Mouse (Mus musculus) cortical plate, adult 2 months (tissue): ENCODE measurements around the gene Lce1a2. TPM values are rescaled to one million over a fixed set of nuclear protein-coding genes. Genes with fewer than 3 reads are reported as not detected.
"Not testable (repeated sequence)": the region's sequence is repeated elsewhere in the genome, so short reads cannot be mapped to it uniquely, and the experiment has no call there.

Source experiments
- H3K27ac ChIP-seq: fragments of 200-500 bp; 2 replicates; pipeline ENCODE4 v1.5.1; 2012; ENCODE audit warnings: low read length, control low read depth, inconsistent platforms; ENCODE audit not compliant: insufficient read depth
- H3K4me1 ChIP-seq: fragments of 200-500 bp; 2 replicates; pipeline ENCODE4 v1.6.1; 2011; ENCODE audit warnings: low read length; ENCODE audit not compliant: control insufficient read depth, insufficient read depth
- H3K4me3 ChIP-seq: fragments of 200-500 bp; 2 replicates; pipeline ENCODE4 v1.5.1; 2011; ENCODE audit warnings: mild to moderate bottlenecking, low read length, control low read depth; ENCODE audit not compliant: insufficient read depth
- CTCF ChIP-seq: fragments of 200-500 bp; IDR thresholded peaks from 2 replicates; pipeline ENCODE4 v1.5.1; 2011; ENCODE audit warnings: mild to moderate bottlenecking, control low read depth, low read length; ENCODE audit not compliant: insufficient read depth; ENCODE audit errors: extremely low read depth
- POLR2A ChIP-seq: fragments of 200-500 bp; IDR thresholded peaks from 2 replicates; pipeline ENCODE4 v1.6.1; 2011; ENCODE audit warnings: mild to moderate bottlenecking, low read length, control low read depth; ENCODE audit not compliant: insufficient read depth; ENCODE audit errors: extremely low read depth
- polyA plus RNA-seq: library from polyadenylated mRNA; depleted of rRNA; stranded (reverse); fragments of >200 nt; gene quantifications from 2 replicates; pipeline ENCODE4 v1.2.3, GENCODE M21; 2012; rRNA removed

Lce1a2 gene
- not detected in 2 replicates for polyA plus RNA-seq

- Histone ChIP-seq H3K27ac (no peak within 1 kb of the TSS), H3K4me3 (no peak within 1 kb of the TSS), H3K4me1 (no peaks in the 10 kb centered on the region)
- TF ChIP-seq POLR2A (no peak), CTCF (no peak)
Measured at GRCm38 (mm10) chr3:92670215-92670614, at the start of gene Lce1a2. Lce1a2 (minus strand) TSS chr3:92670315.

GRCm38 (mm10) chr3:92715122-92715521 is 45.0 kb upstream of the Lce1a2 start:
- no peak for TF ChIP-seq CTCF
- TF ChIP-seq POLR2A: no peak
- H3K27ac ChIP-seq: no peak overlapping the region
- H3K4me3 ChIP-seq: no peak overlapping the region
- H3K4me1 ChIP-seq: no peaks in the 10 kb centered on the region

- Histone ChIP-seq H3K4me3 (no peak within 1 kb of the TSS), H3K27ac (no peak within 1 kb of the TSS), H3K4me1 (no peaks in the 10 kb centered on the region)
- TF ChIP-seq POLR2A (no peak), CTCF (no peak)
Measured at GRCm38 (mm10) chr3:92708974-92709373, 38.9 kb upstream of the Lce1a2 start, which contains the start of gene Lce1e. Lce1e (minus strand) TSS chr3:92709074.

- no peaks in the 10 kb centered on the region for H3K4me1 ChIP-seq
- H3K4me3 ChIP-seq: no peak overlapping the region
- no peak overlapping the region for H3K27ac ChIP-seq
- TF ChIP-seq POLR2A: no peak
Measured at GRCm38 (mm10) chr3:92694613-92695012, 24.5 kb upstream of the Lce1a2 start.

- Histone ChIP-seq H3K4me3 (no peak overlapping the region), H3K4me1 (no peaks in the 10 kb centered on the region), H3K27ac (no peak overlapping the region)
- TF ChIP-seq CTCF (no peak), POLR2A (no peak)
Measured at GRCm38 (mm10) chr3:92691688-92692087, 21.6 kb upstream of the Lce1a2 start.

GRCm38 (mm10) chr3:92689154-92689553 is 19.0 kb upstream of the Lce1a2 start:
- H3K27ac ChIP-seq, H3K4me3 ChIP-seq, H3K4me1 ChIP-seq: not testable (repeated sequence)

GRCm38 (mm10) chr3:92687110-92687509 is 17.0 kb upstream of the Lce1a2 start, which contains the start of gene Lce1d:
Lce1d (minus strand) TSS chr3:92687210.
- TF ChIP-seq POLR2A: no peak
- no peak for TF ChIP-seq CTCF

GRCm38 (mm10) chr3:92678947-92679346 is 8.8 kb upstream of the Lce1a2 start, which contains the start of gene Lce1c:
Lce1c (plus strand) TSS chr3:92679247.
- no peaks in the 10 kb centered on the region for H3K4me1 ChIP-seq

More at GRCm38 (mm10) chr3:92687110-92687509, 17.0 kb upstream of the Lce1a2 start, which contains the start of gene Lce1d:
- H3K4me3 ChIP-seq: no peak within 1 kb of the TSS
- no peaks in the 10 kb centered on the region for H3K4me1 ChIP-seq
- H3K27ac ChIP-seq: no peak within 1 kb of the TSS

GRCm38 (mm10) chr3:92656826-92657225 is 13.3 kb downstream of the Lce1a2 start, which contains the start of gene Lce1b:
Lce1b (minus strand) TSS chr3:92656926.
- TF ChIP-seq CTCF: no peak
- no peak for TF ChIP-seq POLR2A
- Histone ChIP-seq H3K27ac (no peak within 1 kb of the TSS), H3K4me1 (no peaks in the 10 kb centered on the region), H3K4me3 (no peak within 1 kb of the TSS)

More at GRCm38 (mm10) chr3:92678947-92679346, 8.8 kb upstream of the Lce1a2 start, which contains the start of gene Lce1c:
- no peak for TF ChIP-seq CTCF
- TF ChIP-seq POLR2A: no peak
- Histone ChIP-seq H3K4me3 (no peak within 1 kb of the TSS), H3K27ac (no peak within 1 kb of the TSS)

GRCm38 (mm10) chr3:92648207-92648606 is 21.9 kb downstream of the Lce1a2 start, which contains the start of gene Lce1a1:
Lce1a1 (minus strand) TSS chr3:92648307.
- Histone ChIP-seq H3K4me3 (no peak within 1 kb of the TSS), H3K4me1 (no peaks in the 10 kb centered on the region), H3K27ac (no peak within 1 kb of the TSS)
- TF ChIP-seq CTCF: no peak
- no peak for TF ChIP-seq POLR2A

- TF ChIP-seq POLR2A: no peak
- TF ChIP-seq CTCF: no peak
- Histone ChIP-seq H3K4me3 (no peak overlapping the region), H3K27ac (no peak overlapping the region)
Measured at GRCm38 (mm10) chr3:92639854-92640253, 30.3 kb downstream of the Lce1a2 start.

More at GRCm38 (mm10) chr3:92639854-92640253, 30.3 kb downstream of the Lce1a2 start:
- H3K4me1 ChIP-seq: no peaks in the 10 kb centered on the region
